Mouse (Mus musculus): ENCODE data around the gene Nmt2. TPM values are rescaled to one million over a fixed set of nuclear protein-coding genes. Genes with fewer than 3 reads are reported as not detected.
A peak's percentile ranks its signal among the peaks of the same experiment; 100 is the strongest.

Nmt2 gene
- polyA plus RNA-seq (2014; fragmentation: Nextera tagmentation; extraction: Ambion mirVana): 49.9 and 51.0 TPM in 2 replicates

- under 1% methylated on average over 78 of the region's 88 CpGs for WGBS
- Histone ChIP-seq H3K4me1 (replicated peaks; ENCODE audit: control insufficient read depth, insufficient read depth, low read length) (peaks cover 10% of the 10 kb centered on the region), H3K4me2 (ENCODE audit: low read length) (peak within 1 kb of the TSS; percentile 58), H3K9me3 (ENCODE audit: control insufficient read depth, low read length) (no peaks in the 10 kb centered on the region), H3K36me3 (ENCODE audit: control insufficient read depth, insufficient read depth, low read length) (no peaks in the 10 kb centered on the region), H3K9ac (ENCODE audit: low read length) (peak within 1 kb of the TSS; percentile 77), H3K27me3 (replicated peaks; ENCODE audit: control insufficient read depth, insufficient read depth, low read length) (no peaks in the 10 kb centered on the region), H3K4me3 (ENCODE audit: low read depth, low read length) (peak within 1 kb of the TSS; percentile 86), H3K27ac (ENCODE audit: low read depth) (peak within 1 kb of the TSS; percentile 86)
- ATAC-seq (replicated peaks; ENCODE audit: low FRiP score, low TSS enrichment, low read depth) (peak; percentile 97), DNase-seq (ENCODE audit: low spot score) (peak; percentile 98)
These were observed at the start of gene Nmt2 for GRCm38 (mm10) chr2:3283602-3284472. Gene Nmt2 (plus strand): TSS chr2:3284212.

DNA sequence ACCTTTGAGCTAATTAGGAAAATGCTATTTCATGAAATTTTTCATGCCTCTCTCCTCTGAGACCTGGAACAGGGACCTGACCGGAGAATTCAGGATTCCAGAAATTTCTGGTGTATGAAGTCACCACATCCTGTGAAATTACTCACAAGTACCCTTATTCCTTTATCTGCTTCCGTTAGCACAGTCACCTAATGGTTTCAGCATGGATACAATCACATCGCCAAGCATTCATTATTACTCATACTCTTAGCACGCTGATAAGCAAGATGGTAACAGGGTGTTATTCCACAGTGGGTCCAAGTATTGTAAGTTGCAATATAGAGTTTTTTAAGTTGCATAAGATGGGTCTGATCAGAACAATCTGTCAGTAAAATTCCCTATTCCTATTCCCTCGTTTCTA, 44.8 kb upstream of the Nmt2 start:
- H3K4me2 ChIP-seq (ENCODE audit: low read length): no peak overlapping the region
- DNase-seq (ENCODE audit: low spot score) (peak; percentile 18), ATAC-seq (replicated peaks; ENCODE audit: low FRiP score, low TSS enrichment, low read depth) (no peak)
- no peaks in the 10 kb centered on the region for H3K36me3 ChIP-seq (ENCODE audit: control insufficient read depth, insufficient read depth, low read length)
- no peaks in the 10 kb centered on the region for H3K4me1 ChIP-seq (replicated peaks; ENCODE audit: control insufficient read depth, insufficient read depth, low read length)
- H3K9ac ChIP-seq (ENCODE audit: low read length): no peak overlapping the region
- WGBS: 61% methylated on average over 5 of the region's 5 CpGs
- H3K27ac ChIP-seq (ENCODE audit: low read depth): no peak overlapping the region
- H3K27me3 ChIP-seq (replicated peaks; ENCODE audit: control insufficient read depth, insufficient read depth, low read length): no peaks in the 10 kb centered on the region
- no peaks in the 10 kb centered on the region for H3K9me3 ChIP-seq (ENCODE audit: control insufficient read depth, low read length)
- H3K4me3 ChIP-seq (ENCODE audit: low read depth, low read length): no peak overlapping the region

DNA sequence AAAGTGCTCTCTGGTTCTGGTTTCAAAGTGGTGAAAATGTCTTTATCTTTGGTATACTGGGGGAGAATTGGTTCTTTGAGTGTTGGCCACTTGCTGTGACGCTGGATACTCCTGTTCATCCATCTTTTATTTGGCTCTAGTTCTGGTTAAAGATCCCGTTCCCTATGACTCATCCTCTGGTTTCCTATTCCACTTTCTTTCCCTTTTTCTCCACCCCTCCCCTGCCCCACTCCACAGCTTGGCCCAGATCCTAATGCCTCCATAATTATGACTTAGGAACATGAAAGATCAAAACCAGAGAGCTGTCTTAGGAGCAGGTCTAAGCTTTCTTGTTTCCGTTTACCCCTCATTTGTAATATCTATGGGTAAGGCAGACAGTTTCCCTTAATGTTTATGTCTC, 39.8 kb upstream of the Nmt2 start:
- no peaks in the 10 kb centered on the region for H3K9me3 ChIP-seq (ENCODE audit: control insufficient read depth, low read length)
- ATAC-seq (replicated peaks; ENCODE audit: low FRiP score, low TSS enrichment, low read depth) (no peak), DNase-seq (ENCODE audit: low spot score) (no peak)
- H3K36me3 ChIP-seq (ENCODE audit: control insufficient read depth, insufficient read depth, low read length): no peaks in the 10 kb centered on the region
- no peak overlapping the region for H3K9ac ChIP-seq (ENCODE audit: low read length)
- H3K4me1 ChIP-seq (replicated peaks; ENCODE audit: control insufficient read depth, insufficient read depth, low read length): no peaks in the 10 kb centered on the region
- no peak overlapping the region for H3K27ac ChIP-seq (ENCODE audit: low read depth)
- H3K4me3 ChIP-seq (ENCODE audit: low read depth, low read length): no peak overlapping the region
- WGBS: 42% methylated on average over 3 of the region's 3 CpGs
- no peaks in the 10 kb centered on the region for H3K27me3 ChIP-seq (replicated peaks; ENCODE audit: control insufficient read depth, insufficient read depth, low read length)
- no peak overlapping the region for H3K4me2 ChIP-seq (ENCODE audit: low read length)

GRCm38 (mm10) chr2:3251309-3251708, 32.7 kb upstream of the Nmt2 start:
- 84% methylated on average over 2 of the region's 2 CpGs for WGBS
- ATAC-seq (replicated peaks; ENCODE audit: low FRiP score, low TSS enrichment, low read depth): no peak

DNA sequence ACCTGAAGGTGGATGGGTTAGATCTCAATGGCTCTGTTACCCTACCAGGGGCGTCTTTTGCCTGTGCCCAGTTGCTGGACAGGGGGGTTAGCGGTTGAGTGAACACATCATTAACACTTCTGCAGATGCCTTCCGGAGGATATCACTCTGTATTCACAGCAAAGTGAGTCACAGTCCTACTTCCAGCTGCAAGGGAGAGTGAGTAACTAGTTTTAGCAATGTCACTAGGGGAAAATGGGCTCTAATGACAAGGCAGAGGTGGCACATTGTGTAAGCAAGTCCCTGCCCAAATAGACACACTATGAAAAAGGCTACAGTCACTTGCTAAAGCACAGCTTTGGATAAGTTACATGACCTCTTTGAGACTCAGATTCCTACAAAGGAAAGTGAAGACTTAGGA, 17.5 kb upstream of the Nmt2 start:
- H3K36me3 ChIP-seq (ENCODE audit: control insufficient read depth, insufficient read depth, low read length): no peaks in the 10 kb centered on the region
- DNase-seq (ENCODE audit: low spot score) (no peak), ATAC-seq (replicated peaks; ENCODE audit: low FRiP score, low TSS enrichment, low read depth) (no peak)
- H3K4me3 ChIP-seq (ENCODE audit: low read depth, low read length): no peak overlapping the region
- H3K9me3 ChIP-seq (ENCODE audit: control insufficient read depth, low read length): no peaks in the 10 kb centered on the region
- H3K9ac ChIP-seq (ENCODE audit: low read length): no peak overlapping the region
- H3K27ac ChIP-seq (ENCODE audit: low read depth): no peak overlapping the region
- 86% methylated on average over 3 of the region's 3 CpGs for WGBS
- no peak overlapping the region for H3K4me2 ChIP-seq (ENCODE audit: low read length)
- no peaks in the 10 kb centered on the region for H3K27me3 ChIP-seq (replicated peaks; ENCODE audit: control insufficient read depth, insufficient read depth, low read length)
- H3K4me1 ChIP-seq (replicated peaks; ENCODE audit: control insufficient read depth, insufficient read depth, low read length): no peaks in the 10 kb centered on the region

More at GRCm38 (mm10) chr2:3251309-3251708, 32.7 kb upstream of the Nmt2 start:
- Histone ChIP-seq H3K4me2 (ENCODE audit: low read length) (no peak overlapping the region), H3K27me3 (replicated peaks; ENCODE audit: control insufficient read depth, insufficient read depth, low read length) (no peaks in the 10 kb centered on the region), H3K4me1 (replicated peaks; ENCODE audit: control insufficient read depth, insufficient read depth, low read length) (no peaks in the 10 kb centered on the region), H3K27ac (ENCODE audit: low read depth) (no peak overlapping the region), H3K36me3 (ENCODE audit: control insufficient read depth, insufficient read depth, low read length) (no peaks in the 10 kb centered on the region), H3K9me3 (ENCODE audit: control insufficient read depth, low read length) (no peaks in the 10 kb centered on the region), H3K9ac (ENCODE audit: low read length) (no peak overlapping the region), H3K4me3 (ENCODE audit: low read depth, low read length) (no peak overlapping the region)
- DNase-seq (ENCODE audit: low spot score): no peak

DNA sequence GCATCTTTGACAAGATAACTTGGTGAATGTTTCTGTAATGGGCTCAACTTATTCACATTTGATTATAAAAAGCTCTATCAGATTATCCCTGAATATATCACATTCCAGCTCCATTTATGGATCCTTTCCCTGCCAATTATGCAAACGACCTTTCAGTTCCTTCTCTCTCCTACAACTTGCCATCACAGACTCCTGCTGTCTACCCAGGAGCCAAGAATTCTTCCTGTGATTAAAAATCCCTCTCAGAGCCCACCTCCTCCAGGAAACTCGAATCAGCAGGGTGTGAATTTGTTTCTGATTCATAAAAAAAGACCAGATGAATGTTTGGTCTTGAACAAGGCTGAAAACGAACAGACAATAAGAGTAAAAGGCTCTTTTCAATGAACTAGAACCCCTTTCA, 16.1 kb upstream of the Nmt2 start:
- H3K4me2 ChIP-seq (ENCODE audit: low read length): no peak overlapping the region
- no peak overlapping the region for H3K4me3 ChIP-seq (ENCODE audit: low read depth, low read length)
- no peaks in the 10 kb centered on the region for H3K9me3 ChIP-seq (ENCODE audit: control insufficient read depth, low read length)
- no peak overlapping the region for H3K9ac ChIP-seq (ENCODE audit: low read length)
- H3K27me3 ChIP-seq (replicated peaks; ENCODE audit: control insufficient read depth, insufficient read depth, low read length): no peaks in the 10 kb centered on the region
- H3K27ac ChIP-seq (ENCODE audit: low read depth): no peak overlapping the region
- ATAC-seq (replicated peaks; ENCODE audit: low FRiP score, low TSS enrichment, low read depth): no peak
- WGBS: 40% methylated on average over 3 of the region's 3 CpGs
- DNase-seq (ENCODE audit: low spot score): no peak
- no peaks in the 10 kb centered on the region for H3K36me3 ChIP-seq (ENCODE audit: control insufficient read depth, insufficient read depth, low read length)
- no peaks in the 10 kb centered on the region for H3K4me1 ChIP-seq (replicated peaks; ENCODE audit: control insufficient read depth, insufficient read depth, low read length)

DNA sequence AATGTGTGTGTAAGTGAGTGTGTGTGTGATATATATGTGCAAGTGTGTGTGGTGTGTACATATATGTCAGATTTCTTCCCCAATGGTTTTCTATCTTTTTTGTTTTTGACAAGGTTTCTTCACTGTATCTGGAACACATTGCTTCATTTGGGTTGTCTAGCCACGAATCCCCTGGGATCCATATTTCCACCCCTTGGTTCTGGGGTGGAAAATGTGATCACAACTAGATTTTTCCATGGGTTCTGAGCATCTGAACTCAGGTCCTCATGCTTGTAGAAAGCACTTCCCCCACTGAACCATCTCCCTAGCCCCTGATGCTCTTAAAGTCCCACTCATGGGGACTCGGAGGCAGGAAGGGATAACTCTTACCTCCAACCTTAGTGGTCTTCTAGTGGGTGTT, 10.7 kb upstream of the Nmt2 start:
- no peak overlapping the region for H3K27ac ChIP-seq (ENCODE audit: low read depth)
- no peak overlapping the region for H3K9ac ChIP-seq (ENCODE audit: low read length)
- WGBS: 90% methylated on average over 2 of the region's 2 CpGs
- H3K27me3 ChIP-seq (replicated peaks; ENCODE audit: control insufficient read depth, insufficient read depth, low read length): no peaks in the 10 kb centered on the region
- H3K4me3 ChIP-seq (ENCODE audit: low read depth, low read length): no peak overlapping the region
- no peaks in the 10 kb centered on the region for H3K9me3 ChIP-seq (ENCODE audit: control insufficient read depth, low read length)
- DNase-seq (ENCODE audit: low spot score) (no peak), ATAC-seq (replicated peaks; ENCODE audit: low FRiP score, low TSS enrichment, low read depth) (no peak)
- no peak overlapping the region for H3K4me2 ChIP-seq (ENCODE audit: low read length)
- no peaks in the 10 kb centered on the region for H3K36me3 ChIP-seq (ENCODE audit: control insufficient read depth, insufficient read depth, low read length)
- H3K4me1 ChIP-seq (replicated peaks; ENCODE audit: control insufficient read depth, insufficient read depth, low read length): no peaks in the 10 kb centered on the region

GRCm38 (mm10) chr2:3276106-3276505, 7.9 kb upstream of the Nmt2 start:
- Histone ChIP-seq H3K9ac (ENCODE audit: low read length) (no peak overlapping the region), H3K36me3 (ENCODE audit: control insufficient read depth, insufficient read depth, low read length) (no peaks in the 10 kb centered on the region), H3K27me3 (replicated peaks; ENCODE audit: control insufficient read depth, insufficient read depth, low read length) (no peaks in the 10 kb centered on the region), H3K9me3 (ENCODE audit: control insufficient read depth, low read length) (no peaks in the 10 kb centered on the region), H3K4me1 (replicated peaks; ENCODE audit: control insufficient read depth, insufficient read depth, low read length) (no peaks in the 10 kb centered on the region), H3K27ac (ENCODE audit: low read depth) (no peak overlapping the region), H3K4me2 (ENCODE audit: low read length) (no peak overlapping the region), H3K4me3 (ENCODE audit: low read depth, low read length) (no peak overlapping the region)
- DNase-seq (ENCODE audit: low spot score): no peak
- 71% methylated on average over 2 of the region's 2 CpGs for WGBS
- ATAC-seq (replicated peaks; ENCODE audit: low FRiP score, low TSS enrichment, low read depth): no peak

DNA sequence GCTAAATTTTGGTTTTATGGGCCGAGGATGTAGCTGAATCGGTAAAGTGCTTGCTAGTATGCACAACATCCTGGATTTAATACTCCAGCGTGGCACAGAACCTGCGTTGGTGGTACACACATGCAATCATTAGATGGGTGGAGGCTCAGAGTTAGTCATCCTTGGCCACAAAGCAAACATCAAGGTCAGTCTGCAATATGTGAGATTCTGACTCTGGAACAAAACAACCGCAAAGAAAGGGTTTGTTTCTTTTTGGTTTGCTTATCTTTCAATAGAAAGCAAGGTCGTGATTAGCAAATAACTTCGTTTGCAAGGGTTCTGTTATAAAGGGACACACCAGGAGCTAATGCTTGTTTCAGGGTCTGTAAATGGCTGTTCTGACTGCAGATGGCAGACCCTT, 6.5 kb upstream of the Nmt2 start:
- ATAC-seq (replicated peaks; ENCODE audit: low FRiP score, low TSS enrichment, low read depth): no peak
- Histone ChIP-seq H3K27me3 (replicated peaks; ENCODE audit: control insufficient read depth, insufficient read depth, low read length) (no peaks in the 10 kb centered on the region), H3K27ac (ENCODE audit: low read depth) (no peak overlapping the region), H3K9ac (ENCODE audit: low read length) (no peak overlapping the region), H3K4me2 (ENCODE audit: low read length) (no peak overlapping the region), H3K4me3 (ENCODE audit: low read depth, low read length) (no peak overlapping the region), H3K36me3 (ENCODE audit: control insufficient read depth, insufficient read depth, low read length) (no peaks in the 10 kb centered on the region), H3K4me1 (replicated peaks; ENCODE audit: control insufficient read depth, insufficient read depth, low read length) (no peaks in the 10 kb centered on the region), H3K9me3 (ENCODE audit: control insufficient read depth, low read length) (no peaks in the 10 kb centered on the region)
- 73% methylated on average over 7 of the region's 7 CpGs for WGBS
- DNase-seq (ENCODE audit: low spot score): no peak

Measured in intestine, embryonic 14.5 days (tissue).